Mouse (Mus musculus): Measurements from ENCODE around the gene Fxyd7.
A peak's percentile ranks its signal among the peaks of the same experiment; 100 is the strongest.

Gene Fxyd7

DNA sequence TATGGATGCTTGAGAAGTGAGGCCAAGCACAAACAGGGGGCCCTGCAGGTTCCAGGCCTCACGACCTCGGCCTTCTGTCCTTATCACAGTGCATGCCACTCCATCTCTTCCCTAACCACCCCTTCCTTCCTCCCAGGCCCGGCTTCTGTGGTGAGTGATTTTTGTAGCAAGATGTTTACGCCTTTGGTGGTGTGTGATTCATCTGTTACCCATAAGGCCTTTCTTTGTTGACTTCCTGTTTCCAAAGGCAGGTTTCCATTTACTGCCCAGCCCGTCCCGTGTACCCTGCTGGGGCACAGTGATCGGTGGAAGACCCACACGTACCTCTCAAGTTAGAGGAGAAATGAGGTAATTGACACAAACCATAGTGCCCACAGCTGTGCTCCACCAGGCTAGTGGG, 48.6 kb downstream of the Fxyd7 start:
- DNase-seq, result no peak

DNA sequence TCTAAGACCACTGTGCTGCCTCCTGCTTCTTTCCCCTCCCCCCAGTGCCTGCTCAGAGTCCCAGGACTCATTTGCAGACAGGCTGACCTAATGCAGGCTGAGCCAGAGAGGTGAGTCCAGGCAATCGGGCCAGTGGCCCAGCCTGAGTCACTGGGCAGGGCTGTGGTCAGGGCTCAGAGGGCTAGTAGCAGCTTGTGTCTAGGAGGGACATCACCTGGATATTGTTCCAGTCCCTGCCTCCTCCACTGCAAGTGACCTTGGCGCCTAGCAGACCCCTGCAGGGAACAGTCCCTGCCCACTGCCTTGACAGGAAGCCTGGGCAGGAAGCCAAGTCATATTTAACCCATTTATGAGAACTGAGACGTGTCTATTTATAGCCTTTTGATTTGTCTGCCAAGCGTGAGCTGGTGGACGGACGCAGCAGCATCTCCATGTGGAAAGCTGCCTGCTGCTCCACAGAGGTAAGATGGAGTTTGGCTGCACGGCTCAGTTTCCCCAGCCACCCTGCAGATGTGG, 50.7 kb downstream of the Fxyd7 start:
- DNase-seq, result peak; percentile 36 to 43

DNA sequence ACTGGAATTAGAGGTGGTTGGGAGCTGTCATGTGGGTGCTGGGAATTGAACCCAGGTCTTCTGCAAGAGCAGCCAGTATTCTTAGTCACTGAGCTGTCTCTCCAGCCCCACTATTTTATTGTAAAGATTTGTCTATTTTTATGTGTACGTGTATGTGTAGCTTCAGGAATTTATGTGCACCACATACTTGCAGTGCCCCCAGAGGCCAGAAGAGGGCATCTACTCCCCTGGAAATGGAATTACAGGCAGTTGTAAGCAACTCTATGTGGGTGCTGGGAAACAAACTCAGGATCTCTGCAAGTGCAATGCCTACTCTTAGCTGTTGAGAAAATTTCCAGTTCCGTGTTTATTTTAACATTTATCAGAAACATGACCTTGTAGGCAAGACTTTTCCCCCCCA, 54.8 kb downstream of the Fxyd7 start:
- DNase-seq, result no peak

- DNase-seq, result peak in 1 of 2 experiments; percentile 22
These were observed 57.3 kb downstream of the Fxyd7 start for GRCm38 (mm10) chr7:30993986-30994385.
